Mouse (Mus musculus): ENCODE measurements around the gene Thap8.

- TF ChIP-seq POLR2A (IDR thresholded peaks at IDR 0.05; ENCODE audit: control insufficient read depth, low read depth, low read length) (no peak), CTCF (IDR thresholded peaks at IDR 0.05; ENCODE audit: control insufficient read depth, insufficient read depth, insufficient replicate concordance, low read depth, low read length) (no peak)
Measured at GRCm38 (mm10) chr7:30265041-30265440, 14.9 kb upstream of the Thap8 start.
